Mouse (Mus musculus) CD4-positive, CD25-positive, alpha-beta regulatory T cell, adult 2 months (primary cell): ENCODE measurements around the gene C1ql1.

Experiments
- DNase-seq: peaks from one replicate; pipeline ENCODE4 v3.0.0-alpha.2; 2012; ENCODE audit warnings: low read depth, low spot score

Gene C1ql1

GRCm38 (mm10) chr11:102902107-102902506 lies 44.4 kb downstream of the C1ql1 start:
- DNase-seq: no peak

GRCm38 (mm10) chr11:102901199-102901598 lies 45.3 kb downstream of the C1ql1 start:
- DNase-seq: no peak

GRCm38 (mm10) chr11:102900763-102901162 lies 45.7 kb downstream of the C1ql1 start, which contains the start of gene Gfap:
TSS of gene Gfap (minus strand) at chr11:102900912.
- peak; percentile 79 for DNase-seq

GRCm38 (mm10) chr11:102898408-102898807 lies 48.1 kb downstream of the C1ql1 start:
- DNase-seq: no peak

- no peak for DNase-seq
Observed at GRCm38 (mm10) chr11:102896641-102897040, 49.8 kb downstream of the C1ql1 start.

- no peak for DNase-seq
Observed at GRCm38 (mm10) chr11:102895779-102896178, 50.7 kb downstream of the C1ql1 start.

GRCm38 (mm10) chr11:102894716-102895115 lies 51.8 kb downstream of the C1ql1 start:
- no peak for DNase-seq

- DNase-seq: peak; percentile 80
Observed at GRCm38 (mm10) chr11:102893015-102893651, 53.4 kb downstream of the C1ql1 start.

- DNase-seq: no peak
Observed at GRCm38 (mm10) chr11:102890096-102890495, 56.4 kb downstream of the C1ql1 start.
